Mouse (Mus musculus) myocyte (in vitro differentiated cells): ENCODE measurements around the gene Foxd3. TPM values are rescaled to one million over a fixed set of nuclear protein-coding genes. Genes with fewer than 3 reads are reported as not detected.

Source experiments
- H3K27me3 ChIP-seq: one replicate; pipeline ENCODE4 v1.6.1; 2011; ENCODE audit not compliant: control insufficient read depth, insufficient read depth, insufficient read length
- H3K36me3 ChIP-seq: one replicate; pipeline ENCODE4 v1.6.1; 2011; ENCODE audit not compliant: control insufficient read depth, insufficient read depth
- H3K4me2 ChIP-seq: one replicate; pipeline ENCODE4 v1.6.1; 2011; ENCODE audit warnings: low read depth, control low read depth
- H3K4me3 ChIP-seq: one replicate; pipeline ENCODE4 v1.5.1; 2011; ENCODE audit warnings: mild to moderate bottlenecking, control low read depth, moderate library complexity
- H3K79me2 ChIP-seq: one replicate; pipeline ENCODE4 v1.6.1; 2011; ENCODE audit not compliant: control insufficient read depth, insufficient read depth
- H3ac ChIP-seq: one replicate; pipeline ENCODE4 v1.6.1; 2011; ENCODE audit not compliant: control insufficient read depth, insufficient read length
- CEBPB ChIP-seq: IDR thresholded peaks from 2 replicates; pipeline ENCODE4 v1.6.1; 2011; ENCODE audit warnings: mild to moderate bottlenecking, moderate library complexity; ENCODE audit not compliant: poor library complexity, insufficient read depth, severe bottlenecking
- E2F4 ChIP-seq: IDR thresholded peaks from one replicate; pipeline ENCODE4 v1.6.1; 2011; ENCODE audit warnings: mild to moderate bottlenecking, control low read depth, moderate library complexity; ENCODE audit not compliant: insufficient read depth
- MAX ChIP-seq: IDR thresholded peaks from one replicate; pipeline ENCODE4 v1.6.1; 2011; ENCODE audit warnings: low read depth, mild to moderate bottlenecking, control low read depth
- MYOD1 ChIP-seq, 3 experiments: IDR thresholded peaks; one replicate each; pipeline ENCODE4 v1.6.1; 2011; ENCODE audit warnings: control low read depth in 2 of 3, low read depth in 2 of 3, mild to moderate bottlenecking in 2 of 3, moderate library complexity in 1 of 3; ENCODE audit not compliant: insufficient read length in 2 of 3, control insufficient read depth in 1 of 3
- MYOG ChIP-seq, 3 experiments: IDR thresholded peaks; one replicate each; pipeline ENCODE4 v1.6.1; 2011; ENCODE audit warnings: control low read depth in 2 of 3, low read depth in 2 of 3, mild to moderate bottlenecking in 2 of 3; ENCODE audit not compliant: insufficient read length in 2 of 3, control insufficient read depth in 1 of 3, insufficient read depth in 1 of 3
- POLR2A ChIP-seq: IDR thresholded peaks from one replicate; pipeline ENCODE4 v1.6.1; 2011; ENCODE audit warnings: low read depth, mild to moderate bottlenecking, control low read depth, moderate library complexity; ENCODE audit not compliant: insufficient read length
- POLR2AphosphoS2 ChIP-seq: IDR thresholded peaks from one replicate; pipeline ENCODE4 v1.6.1; 2011; ENCODE audit warnings: low read depth, control low read depth; ENCODE audit not compliant: insufficient read length
- REST ChIP-seq: IDR thresholded peaks from one replicate; pipeline ENCODE4 v1.6.1; 2011; ENCODE audit warnings: mild to moderate bottlenecking, control low read depth, moderate library complexity; ENCODE audit not compliant: insufficient read depth, insufficient read length
- SRF ChIP-seq: IDR thresholded peaks from one replicate; pipeline ENCODE4 v1.6.1; 2011; ENCODE audit warnings: low read depth; ENCODE audit not compliant: control insufficient read depth, insufficient read length
- TCF12 ChIP-seq: IDR thresholded peaks from one replicate; pipeline ENCODE4 v1.6.1; 2011; ENCODE audit warnings: mild to moderate bottlenecking, control low read depth; ENCODE audit not compliant: poor library complexity, insufficient read depth, severe bottlenecking
- TCF3 ChIP-seq: IDR thresholded peaks from one replicate; pipeline ENCODE4 v1.6.1; 2011; ENCODE audit warnings: low read depth, control low read depth; ENCODE audit not compliant: insufficient read length
- USF1 ChIP-seq: IDR thresholded peaks from one replicate; pipeline ENCODE4 v1.6.1; 2011; ENCODE audit warnings: low read depth, mild to moderate bottlenecking, control low read depth, moderate library complexity
- polyA plus RNA-seq: library from polyadenylated mRNA; unstranded; fragments of >200 nt; fragmentation: generic; extraction: Trizol; gene quantifications from one replicate; pipeline ENCODE4 v1.2.1, GENCODE M21; 2012; ENCODE audit warnings: missing spikeins

The Foxd3 gene
- polyA plus RNA-seq, 1 experiment, result not detected

DNA sequence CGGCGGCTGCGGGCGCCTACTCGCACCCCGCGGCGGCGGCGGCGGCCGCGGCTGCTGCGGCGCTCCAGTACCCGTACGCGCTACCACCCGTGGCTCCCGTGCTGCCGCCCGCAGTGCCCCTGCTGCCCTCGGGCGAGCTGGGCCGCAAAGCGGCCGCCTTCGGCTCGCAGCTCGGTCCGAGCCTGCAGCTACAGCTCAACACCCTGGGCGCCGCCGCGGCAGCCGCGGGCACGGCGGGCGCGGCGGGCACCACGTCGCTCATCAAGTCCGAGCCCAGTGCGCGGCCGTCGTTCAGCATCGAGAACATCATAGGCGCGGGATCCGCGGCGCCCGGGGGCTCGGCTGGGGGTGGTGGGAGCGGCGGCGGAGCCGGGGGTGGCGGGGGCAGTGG lies 1.3 kb downstream of the Foxd3 start:
- no peak overlapping the region for H3K4me2 ChIP-seq
- H3K36me3 ChIP-seq, result no peaks in the 10 kb centered on the region
- TF ChIP-seq MAX (no peak), TCF12 (no peak), POLR2AphosphoS2 (no peak), USF1 (no peak), TCF3 (no peak), CEBPB (no peak), POLR2A (no peak), REST (no peak), E2F4 (no peak), MYOD1 (IDR thresholded peaks at IDR 0.05; ENCODE audit: control insufficient read depth in 1 of 3, insufficient read length in 2 of 3, low read depth in 2 of 3) (no peak), SRF (no peak), MYOG (IDR thresholded peaks at IDR 0.05; ENCODE audit: control insufficient read depth in 1 of 3, insufficient read depth in 1 of 3, insufficient read length in 2 of 3, low read depth in 2 of 3) (no peak)
- H3K4me3 ChIP-seq, result no peak overlapping the region
- H3K79me2 ChIP-seq, result no peaks in the 10 kb centered on the region
- no peaks in the 10 kb centered on the region for H3K27me3 ChIP-seq
- H3ac ChIP-seq, result no peak overlapping the region

DNA sequence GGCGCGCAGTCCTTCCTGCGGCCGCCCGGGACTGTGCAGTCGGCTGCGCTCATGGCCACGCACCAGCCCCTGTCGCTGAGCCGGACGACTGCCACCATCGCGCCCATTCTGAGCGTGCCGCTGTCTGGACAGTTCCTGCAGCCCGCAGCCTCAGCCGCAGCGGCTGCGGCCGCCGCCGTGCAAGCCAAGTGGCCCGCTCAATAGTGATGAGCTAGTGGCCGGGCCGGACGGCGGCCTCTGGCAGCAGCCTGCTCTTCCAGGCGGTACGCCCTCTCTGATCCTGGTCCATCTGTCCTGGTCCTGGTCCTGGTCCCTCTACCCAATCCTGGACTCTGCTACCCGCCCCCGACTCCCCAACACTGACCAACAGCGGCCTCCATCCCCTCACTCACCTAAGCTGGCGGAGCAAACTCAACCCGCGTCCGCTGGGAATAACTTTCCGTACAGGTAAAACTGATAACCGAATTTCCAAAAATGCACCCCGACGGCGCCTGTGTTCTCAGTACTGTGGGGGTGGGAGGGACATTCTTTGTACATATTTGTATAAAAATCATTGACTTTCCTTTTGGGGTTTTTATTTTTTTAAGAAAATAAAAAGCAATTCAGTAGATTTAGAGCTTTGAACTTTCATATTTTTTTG lies 1.9 kb downstream of the Foxd3 start:
- TF ChIP-seq CEBPB, result no peak
- TF ChIP-seq SRF, result no peak
- no peaks in the 10 kb centered on the region for H3K36me3 ChIP-seq
- H3K4me2 ChIP-seq, result no peak overlapping the region
- H3ac ChIP-seq, result no peak overlapping the region
- no peaks in the 10 kb centered on the region for H3K79me2 ChIP-seq
- H3K4me3 ChIP-seq, result no peak overlapping the region
- H3K27me3 ChIP-seq, result no peaks in the 10 kb centered on the region

DNA sequence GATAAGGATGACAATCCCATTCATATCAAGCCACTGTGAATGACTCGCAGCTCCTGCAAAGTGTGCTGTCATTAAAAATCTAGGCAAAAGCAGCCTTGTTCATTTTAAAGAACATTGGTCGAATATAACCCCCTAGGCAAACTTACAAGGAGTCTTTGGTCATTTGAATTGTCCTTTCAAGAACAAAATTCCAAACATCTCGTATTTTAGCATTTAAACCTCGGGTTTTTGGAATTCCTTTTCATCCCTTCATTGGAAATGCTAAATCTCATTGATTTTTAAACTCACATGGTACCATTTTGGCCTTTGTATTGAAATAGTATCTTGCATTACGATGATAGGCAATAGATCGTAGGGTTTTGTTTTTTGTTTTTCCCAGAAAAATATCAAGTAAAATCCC lies 2.8 kb downstream of the Foxd3 start:
- Histone ChIP-seq H3ac (no peak overlapping the region), H3K27me3 (no peaks in the 10 kb centered on the region), H3K4me3 (no peak overlapping the region), H3K4me2 (no peak overlapping the region), H3K79me2 (no peaks in the 10 kb centered on the region), H3K36me3 (no peaks in the 10 kb centered on the region)
- TF ChIP-seq MAX (no peak), MYOD1 (IDR thresholded peaks at IDR 0.05; ENCODE audit: control insufficient read depth in 1 of 3, insufficient read length in 2 of 3, low read depth in 2 of 3) (no peak), E2F4 (no peak), USF1 (no peak), SRF (no peak), TCF12 (no peak), POLR2A (no peak), REST (no peak), TCF3 (no peak), CEBPB (no peak), POLR2AphosphoS2 (no peak), MYOG (IDR thresholded peaks at IDR 0.05; ENCODE audit: control insufficient read depth in 1 of 3, insufficient read depth in 1 of 3, insufficient read length in 2 of 3, low read depth in 2 of 3) (no peak)

DNA sequence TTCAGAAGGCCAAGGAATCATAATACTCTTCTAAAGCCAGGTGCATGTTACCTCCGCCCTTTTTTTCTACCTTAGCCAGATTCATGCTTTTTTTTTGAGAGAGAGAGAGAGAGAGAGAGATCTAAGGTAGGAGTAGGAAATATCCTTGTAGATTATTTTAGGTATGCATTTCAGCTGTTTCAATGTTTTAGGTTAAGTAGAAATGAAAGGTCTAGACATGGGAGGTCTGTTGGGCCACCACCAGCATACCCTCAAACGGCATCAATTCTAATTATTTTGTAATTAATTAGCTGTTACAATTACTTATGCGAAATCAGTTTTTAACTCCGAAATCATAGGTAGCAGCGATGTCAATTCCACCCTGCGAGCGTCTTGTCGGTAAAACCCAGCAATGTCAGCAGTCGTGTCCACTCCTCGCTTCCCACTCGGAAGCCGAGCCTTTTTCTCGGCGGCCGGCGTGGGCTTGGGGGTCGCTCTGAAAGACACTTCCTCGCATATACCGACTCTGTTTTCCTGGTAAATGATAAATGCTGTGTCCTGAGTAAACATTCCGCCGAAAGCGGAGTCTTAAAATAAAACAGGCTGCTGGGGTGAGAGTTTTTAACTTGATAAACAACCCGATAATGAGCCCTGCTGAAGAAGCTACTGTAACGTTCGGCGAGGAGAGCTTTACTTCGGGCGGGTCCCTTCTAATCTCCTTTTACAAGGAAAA lies 3.4 kb downstream of the Foxd3 start:
- H3K79me2 ChIP-seq, result no peaks in the 10 kb centered on the region
- H3K36me3 ChIP-seq, result no peaks in the 10 kb centered on the region
- no peak overlapping the region for H3K4me3 ChIP-seq
- TF ChIP-seq POLR2A (no peak), E2F4 (no peak), REST (no peak), MYOD1 (IDR thresholded peaks at IDR 0.05; ENCODE audit: control insufficient read depth in 1 of 3, insufficient read length in 2 of 3, low read depth in 2 of 3) (no peak), MYOG (IDR thresholded peaks at IDR 0.05; ENCODE audit: control insufficient read depth in 1 of 3, insufficient read depth in 1 of 3, insufficient read length in 2 of 3, low read depth in 2 of 3) (no peak), SRF (no peak)
- H3K27me3 ChIP-seq, result no peaks in the 10 kb centered on the region
- H3K4me2 ChIP-seq, result no peak overlapping the region
- H3ac ChIP-seq, result no peak overlapping the region

DNA sequence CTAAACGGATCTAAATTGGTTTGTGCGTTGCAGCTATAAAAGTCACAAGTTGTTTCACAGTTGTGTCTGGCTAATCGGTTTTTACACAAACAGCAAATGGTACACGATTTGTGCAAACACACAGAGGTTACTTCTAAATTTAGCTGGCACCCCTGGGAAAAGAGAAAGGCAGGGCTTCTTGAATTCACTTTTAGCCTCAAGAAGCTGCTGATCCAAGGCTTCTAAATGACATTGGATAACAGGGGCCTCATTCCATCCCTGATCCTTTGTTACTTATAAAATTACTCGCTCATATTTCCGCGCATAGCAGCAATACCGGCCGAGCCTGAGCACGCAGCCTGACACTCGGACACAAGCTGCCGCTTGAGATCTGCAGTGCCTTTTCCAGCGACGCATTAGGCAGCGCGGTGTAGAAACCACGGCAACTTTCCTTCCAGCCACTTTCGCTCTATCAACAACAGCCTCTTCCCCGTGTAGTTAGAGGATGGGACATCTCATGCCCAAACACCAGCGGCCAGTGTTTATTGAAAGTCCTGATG lies 4.0 kb downstream of the Foxd3 start:
- no peaks in the 10 kb centered on the region for H3K79me2 ChIP-seq
- no peak overlapping the region for H3K4me2 ChIP-seq
- H3ac ChIP-seq, result no peak overlapping the region
- no peaks in the 10 kb centered on the region for H3K36me3 ChIP-seq
- TF ChIP-seq TCF3, result no peak
- H3K4me3 ChIP-seq, result no peak overlapping the region
- H3K27me3 ChIP-seq, result no peaks in the 10 kb centered on the region
